Mouse (Mus musculus): Measurements from ENCODE around the gene Dnajc1.

Gene Dnajc1

DNA sequence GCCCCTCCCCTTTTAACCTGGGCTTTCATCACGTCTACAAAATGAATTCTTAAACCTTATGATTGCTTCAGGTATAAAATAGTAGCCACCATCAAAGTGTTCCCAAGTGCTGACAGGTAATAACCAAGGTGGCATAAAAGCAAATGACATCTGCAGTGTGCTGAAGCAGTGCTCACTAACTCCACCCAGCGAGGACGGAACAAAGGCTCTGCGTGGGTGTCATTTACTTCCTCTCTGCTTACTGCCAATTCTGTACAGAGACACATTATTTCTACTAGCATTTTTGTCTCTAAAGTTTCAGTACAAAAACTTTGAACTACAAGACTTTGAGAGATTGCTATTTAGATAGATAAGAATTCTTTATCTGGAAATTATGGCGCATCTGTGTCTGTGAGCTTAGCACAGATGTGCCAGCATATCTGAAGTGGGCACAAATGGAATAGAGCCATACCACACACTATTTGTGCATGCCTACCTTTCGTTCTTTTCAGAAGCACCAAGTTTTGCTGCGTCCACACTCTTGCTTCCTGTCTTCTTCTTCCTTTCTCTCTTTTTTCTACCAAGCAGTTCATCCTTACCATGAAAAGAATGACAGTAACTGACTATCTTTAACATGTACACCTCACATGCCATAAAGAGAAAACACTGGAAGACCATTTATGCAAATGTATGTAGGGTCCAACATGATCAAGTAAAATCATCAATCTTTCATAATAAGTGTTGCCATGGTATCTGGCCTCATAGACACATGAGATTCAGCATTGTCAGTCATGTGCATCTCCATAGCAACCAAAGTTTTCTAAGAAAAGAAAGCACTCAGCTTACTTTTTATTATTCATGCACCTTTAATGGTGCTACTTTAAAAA lies 85.0 kb downstream of the Dnajc1 start:
- no peak for DNase-seq (ENCODE audit: low spot score in 2 of 2)

DNA sequence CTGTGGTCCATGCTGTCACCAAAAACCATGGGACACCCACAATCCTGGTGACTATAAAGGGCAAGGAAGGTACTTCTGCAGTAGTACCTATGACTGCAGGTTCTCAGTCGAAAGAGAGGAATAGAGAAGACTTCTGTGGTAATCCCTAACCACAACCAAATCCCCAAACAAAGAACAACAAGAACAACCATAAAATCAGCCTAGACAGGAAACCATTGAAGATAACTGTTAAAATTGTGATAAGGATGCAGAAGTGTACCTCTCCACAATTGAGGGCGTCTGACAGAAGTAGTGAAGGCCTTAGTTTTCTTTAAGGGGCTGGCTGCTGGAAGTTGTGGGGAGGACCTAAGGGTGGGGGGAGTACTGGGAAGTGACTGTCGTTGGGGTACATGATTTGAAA lies 91.7 kb downstream of the Dnajc1 start:
- DNase-seq (ENCODE audit: low spot score in 2 of 2) = no peak

DNA sequence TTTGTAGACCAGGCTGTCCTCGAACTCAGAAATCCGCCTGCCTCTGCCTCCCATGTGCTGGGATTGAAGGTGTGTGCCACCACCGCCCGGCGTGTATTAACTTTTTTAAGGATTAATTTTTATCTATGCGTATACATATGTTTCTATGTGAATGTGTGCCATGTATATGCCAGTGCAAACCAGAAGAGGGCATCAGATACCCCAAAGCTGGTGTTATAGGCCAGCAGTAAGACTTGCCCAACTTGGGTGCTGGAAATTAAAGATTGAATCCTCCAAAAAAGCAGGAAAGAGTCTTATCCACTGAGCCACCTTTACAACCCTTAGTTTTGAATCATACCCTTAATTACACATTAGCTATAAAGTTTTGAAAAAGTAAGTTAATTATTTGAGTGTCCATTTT lies 107.5 kb downstream of the Dnajc1 start:
- no peak for DNase-seq (ENCODE audit: low spot score in 2 of 2)

DNA sequence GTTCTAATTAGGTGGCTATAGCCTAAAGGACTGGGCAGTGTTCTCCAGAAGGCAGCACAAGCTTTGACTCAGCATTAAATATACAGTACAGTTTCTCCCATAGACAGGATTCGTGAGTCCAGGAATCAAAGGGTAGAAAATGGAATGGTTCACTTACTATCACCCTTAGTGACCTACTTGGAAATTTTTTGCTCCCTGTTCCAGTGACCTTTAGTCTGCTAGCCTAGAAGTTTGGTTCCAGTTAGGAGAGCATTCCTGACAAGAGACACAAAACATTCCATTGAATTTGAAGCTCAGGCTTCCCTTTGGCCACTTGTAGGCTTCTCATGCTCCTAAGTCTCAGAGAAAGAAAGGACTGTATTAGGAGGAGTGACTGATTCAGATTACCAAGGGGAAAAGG lies 126.9 kb downstream of the Dnajc1 start:
- DNase-seq (ENCODE audit: low spot score in 2 of 2) = no peak

DNA sequence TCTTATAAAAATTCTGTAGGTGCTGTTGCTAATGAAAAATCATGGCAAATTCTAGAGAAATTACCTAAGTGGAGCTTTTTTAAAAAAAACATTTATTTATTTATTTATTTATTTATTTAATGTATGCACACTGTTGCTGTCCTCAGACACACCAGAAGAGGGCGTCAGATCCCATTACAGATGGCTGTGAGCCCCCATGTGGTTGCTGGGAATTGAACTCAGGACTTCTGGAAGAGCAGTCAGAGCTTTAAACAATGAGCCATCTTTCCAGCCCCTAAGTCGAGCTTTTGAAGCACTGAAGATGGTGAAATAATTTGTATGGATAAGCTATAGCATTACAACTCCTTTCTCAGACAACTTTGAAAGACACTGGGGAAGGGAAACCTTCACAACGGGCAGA lies 128.1 kb downstream of the Dnajc1 start:
- DNase-seq (ENCODE audit: low spot score in 2 of 2) = no peak

DNA sequence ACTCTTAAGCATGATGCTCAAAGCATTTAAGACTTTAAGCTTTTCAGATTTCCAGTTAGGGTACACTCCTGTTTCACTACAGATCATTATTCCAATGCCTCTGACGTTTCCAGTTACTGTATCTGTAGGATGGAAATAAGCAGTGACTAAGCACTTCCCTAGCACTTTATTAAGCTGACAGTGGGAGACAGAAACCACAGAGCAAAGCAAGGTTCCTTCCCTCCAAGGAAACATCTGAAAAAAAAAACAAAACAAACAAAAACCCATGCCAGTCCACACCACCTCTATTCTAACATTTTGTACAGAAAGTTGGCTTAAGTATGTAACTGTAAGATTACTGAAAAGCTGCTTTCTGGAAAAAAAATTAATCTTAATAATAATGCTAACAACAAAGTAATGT lies 130.3 kb downstream of the Dnajc1 start:
- no peak for DNase-seq (ENCODE audit: low spot score in 2 of 2)

DNA sequence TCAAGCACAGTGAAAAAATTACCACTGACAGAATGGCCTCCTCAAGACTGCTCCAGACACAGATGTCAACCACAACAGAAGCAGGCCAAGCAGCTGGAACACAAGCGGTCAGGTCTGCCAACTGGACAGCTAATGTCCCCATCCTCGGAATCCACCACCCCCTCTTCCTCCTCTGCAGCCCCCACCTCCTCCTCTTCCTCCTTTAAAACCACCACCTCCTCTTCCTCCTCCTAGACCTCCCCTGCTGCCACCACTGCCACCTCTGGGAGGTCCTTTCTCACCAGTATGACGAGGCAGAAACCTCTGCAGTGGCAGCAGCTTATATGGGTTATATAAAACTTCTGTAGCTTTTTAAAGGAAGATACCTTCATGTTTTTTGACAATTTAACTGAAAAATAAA lies 143.4 kb downstream of the Dnajc1 start:
- no peak for DNase-seq (ENCODE audit: low spot score in 2 of 2)

DNA sequence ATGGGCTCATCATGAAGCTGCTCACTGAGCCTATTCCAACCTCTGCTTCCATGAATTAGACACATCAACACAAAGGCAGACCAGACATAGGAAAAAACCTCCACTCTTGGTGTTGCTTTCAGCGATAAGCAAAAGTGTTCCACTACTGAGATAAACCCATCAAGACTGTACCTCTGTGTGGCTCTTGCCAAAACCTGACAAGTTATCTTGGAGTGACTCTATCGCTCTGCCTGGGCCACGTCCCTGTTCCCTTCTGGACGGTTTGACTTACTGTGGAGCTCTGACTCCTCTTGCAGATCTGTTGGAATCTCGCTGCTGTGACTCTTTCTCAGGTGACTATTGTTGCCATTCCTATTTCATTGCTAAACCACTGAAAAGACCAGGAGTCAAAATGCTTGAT lies 157.1 kb downstream of the Dnajc1 start:
- no peak for DNase-seq (ENCODE audit: low spot score in 2 of 2)

DNA sequence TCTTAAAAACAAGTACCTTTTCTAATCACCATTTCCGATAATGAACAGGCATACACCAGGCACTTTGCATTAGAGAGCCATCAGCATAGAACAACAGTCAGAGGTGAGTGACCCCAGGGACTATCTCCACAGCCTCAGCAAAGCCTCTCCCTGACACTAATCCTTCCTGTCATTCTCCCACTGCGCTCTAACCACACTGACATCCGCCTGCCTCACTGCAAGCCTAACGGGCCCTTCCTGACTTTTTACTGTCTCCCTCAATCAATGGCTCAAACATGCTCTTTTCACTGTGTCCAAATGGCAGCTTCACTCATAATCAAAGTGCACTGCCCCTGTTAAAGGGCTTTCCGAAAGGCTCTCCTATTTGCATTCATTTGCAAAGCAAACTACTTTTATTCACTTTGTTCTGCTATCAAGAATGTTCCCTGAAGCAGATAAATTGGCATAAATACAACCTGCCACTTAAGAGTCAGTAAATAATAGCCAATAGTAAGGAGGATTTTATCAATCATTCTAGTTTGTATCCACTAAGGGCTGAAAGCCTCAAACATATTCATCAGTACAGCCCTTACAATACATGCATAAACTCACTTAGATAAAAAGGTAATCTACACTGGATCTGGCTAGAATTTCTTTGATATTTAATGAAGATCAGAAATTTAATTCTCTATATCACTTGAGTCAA lies 159.6 kb downstream of the Dnajc1 start:
- no peak for DNase-seq (ENCODE audit: low spot score in 2 of 2)

DNA sequence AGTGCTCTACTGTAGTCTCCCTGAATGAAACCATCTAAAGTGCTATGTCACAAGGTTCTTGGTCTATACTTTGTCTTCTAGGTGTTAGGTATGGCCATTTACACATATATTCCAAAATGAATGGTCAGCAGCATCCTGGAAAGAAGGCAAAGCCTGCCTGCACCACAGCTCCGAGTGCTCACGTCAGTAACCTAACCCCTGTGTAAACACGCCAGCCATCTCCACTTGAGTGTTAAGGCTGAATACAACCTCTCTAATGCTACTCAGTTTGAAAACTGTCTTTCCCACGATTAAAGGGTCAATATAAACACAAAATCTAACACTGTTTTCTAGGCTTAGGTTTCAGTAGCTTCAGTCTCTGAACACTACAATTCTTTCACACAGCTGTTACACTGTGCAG lies 161.5 kb downstream of the Dnajc1 start:
- no peak for DNase-seq (ENCODE audit: low spot score in 2 of 2)

DNA sequence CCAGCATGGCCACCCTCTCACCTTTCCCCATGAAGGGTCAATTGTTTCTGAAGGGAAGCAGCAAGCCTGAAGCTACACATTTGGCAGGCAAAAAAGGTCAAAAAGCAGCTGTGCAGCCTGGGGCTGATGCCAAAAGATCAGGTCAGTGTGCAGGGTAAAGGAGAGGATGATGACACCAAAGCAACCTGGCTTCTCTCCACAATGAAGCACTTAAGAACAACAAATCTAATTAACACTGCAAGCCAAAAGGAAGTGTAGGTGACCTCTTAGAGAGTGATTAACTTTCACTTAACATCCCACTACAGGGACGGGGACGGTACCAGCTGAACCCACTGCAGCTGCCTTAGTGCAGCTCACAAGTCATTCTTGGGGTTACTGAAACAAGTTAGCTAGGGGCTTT lies 163.4 kb downstream of the Dnajc1 start:
- no peak for DNase-seq (ENCODE audit: low spot score in 2 of 2)

DNA sequence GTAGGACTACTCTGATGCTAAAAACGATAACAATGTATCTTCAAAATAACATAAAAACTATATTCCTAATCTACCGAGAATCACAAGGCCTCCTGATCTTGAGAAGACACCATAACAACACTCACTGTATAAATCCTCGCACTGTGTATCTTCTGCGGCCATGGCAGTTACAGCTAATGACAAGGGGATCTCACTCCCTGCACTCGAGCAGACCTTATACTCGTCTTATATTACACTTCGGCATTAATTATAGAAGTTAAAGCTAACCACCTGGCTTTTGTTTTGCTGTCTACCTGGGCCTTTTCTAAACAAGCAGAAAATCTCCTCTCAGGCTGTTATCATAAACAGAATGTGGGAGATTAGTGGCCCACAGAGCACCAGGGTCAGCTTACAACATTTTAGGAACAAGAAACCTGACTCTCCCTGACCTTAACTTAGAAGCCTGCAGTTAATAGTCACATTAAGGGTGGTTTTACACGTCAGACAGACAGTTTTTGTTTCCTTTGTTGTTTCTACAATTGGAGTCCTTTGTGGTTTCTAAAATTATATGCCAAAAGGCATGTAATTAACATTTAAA lies 164.1 kb downstream of the Dnajc1 start:
- DNase-seq (ENCODE audit: low spot score in 2 of 2) = no peak

DNA sequence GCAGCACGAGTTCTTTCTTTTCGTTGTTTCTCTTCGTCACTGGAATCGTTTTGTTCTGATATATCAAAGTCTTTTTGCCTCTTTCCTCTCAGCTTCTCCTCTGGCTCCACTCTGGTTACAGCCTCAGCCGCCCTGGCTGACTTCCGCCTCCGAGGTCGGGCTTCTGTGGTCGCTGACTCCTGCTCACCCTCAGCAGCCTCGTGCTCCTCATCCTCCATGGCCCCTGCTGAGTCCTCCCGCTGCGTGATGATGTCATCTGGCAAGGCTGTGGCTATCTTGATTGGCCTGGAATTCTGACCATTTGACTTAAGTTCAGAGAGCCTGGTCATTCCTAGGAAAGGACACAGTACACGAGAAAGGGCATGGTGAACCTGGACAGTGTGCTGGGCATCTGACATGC lies 173.1 kb downstream of the Dnajc1 start:
- DNase-seq (ENCODE audit: low spot score in 2 of 2) = no peak

DNA sequence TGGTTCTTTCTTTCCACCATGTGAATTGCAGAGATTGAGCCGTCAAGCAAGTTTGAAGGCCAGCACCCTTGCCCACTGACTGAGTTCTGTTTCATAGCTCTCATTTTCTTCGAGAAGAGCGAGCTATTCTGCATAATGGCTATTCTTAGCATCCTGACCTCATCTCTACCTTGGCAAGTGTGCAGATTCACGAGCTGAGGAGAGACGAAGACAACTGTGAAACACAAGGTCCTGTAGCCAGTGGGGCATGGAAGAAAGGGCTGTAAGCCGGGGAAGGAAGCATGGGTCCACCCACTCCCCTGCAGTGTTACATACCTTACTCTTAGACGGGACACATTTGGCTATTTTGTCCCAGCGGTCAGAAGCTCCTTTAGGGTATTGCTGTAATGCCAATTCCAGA lies 173.5 kb downstream of the Dnajc1 start:
- DNase-seq (ENCODE audit: low spot score in 2 of 2) = no peak

DNA sequence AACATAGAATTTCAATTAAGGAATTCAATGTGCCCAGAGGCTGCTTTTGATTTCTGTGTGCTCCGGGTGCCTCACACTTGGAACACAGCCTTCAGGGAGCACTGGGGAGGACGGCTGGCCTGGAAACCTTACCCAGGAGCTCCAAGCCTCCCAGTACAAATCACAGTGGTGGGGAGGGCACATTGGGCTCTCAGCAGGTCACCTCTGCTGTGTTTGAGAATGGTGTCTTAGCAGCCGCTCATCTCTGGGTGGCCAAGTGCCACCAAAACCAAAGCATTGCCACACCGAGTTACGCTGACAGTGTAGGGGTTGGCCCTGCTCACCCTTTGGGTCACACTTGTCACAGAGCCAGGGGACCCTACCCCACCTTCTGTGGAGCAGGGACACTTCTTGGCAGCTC lies 174.1 kb downstream of the Dnajc1 start:
- no peak for DNase-seq (ENCODE audit: low spot score in 2 of 2)

DNA sequence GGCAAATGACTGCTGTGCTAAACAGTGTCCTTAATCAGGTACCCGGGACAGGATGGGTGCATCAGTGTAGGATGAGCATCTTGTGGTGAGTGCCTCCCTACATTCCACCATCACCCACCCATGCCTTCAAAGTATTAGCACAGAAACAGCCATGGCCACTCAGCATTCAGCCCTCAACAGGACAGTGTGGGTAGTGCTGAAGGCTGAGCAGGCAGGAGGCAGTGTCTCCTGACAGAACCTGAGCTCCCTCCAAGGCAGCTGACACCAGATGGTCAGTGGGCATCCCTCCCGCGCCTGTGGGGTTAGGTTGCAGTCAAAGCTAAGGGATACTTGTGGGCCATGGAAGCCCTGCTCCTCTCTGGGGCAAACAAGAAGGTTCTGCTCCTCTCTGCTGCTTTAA lies 174.8 kb downstream of the Dnajc1 start:
- peak in 1 of 2 experiments; percentile 36 for DNase-seq (ENCODE audit: low spot score in 2 of 2)

DNA sequence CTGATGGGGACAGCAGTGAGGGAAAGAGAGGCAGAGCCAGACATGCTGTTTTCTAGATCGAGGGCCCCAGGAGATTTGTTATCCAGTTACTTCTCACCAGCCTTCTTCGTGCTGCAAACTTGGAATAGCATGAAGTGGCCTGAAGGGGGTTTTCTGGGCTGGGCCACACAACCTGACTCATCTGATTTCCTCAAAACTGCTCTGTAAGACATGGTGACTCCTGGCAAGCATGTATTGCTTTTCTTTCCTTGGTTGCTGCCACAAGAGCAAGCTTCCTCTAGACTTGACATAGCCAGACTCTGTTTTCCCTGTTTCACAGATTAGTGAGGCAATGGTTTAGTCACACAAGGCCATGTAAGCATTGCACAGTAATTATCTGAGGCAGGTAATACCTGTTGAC lies 178.6 kb downstream of the Dnajc1 start:
- DNase-seq (ENCODE audit: low spot score in 2 of 2) = no peak

DNA sequence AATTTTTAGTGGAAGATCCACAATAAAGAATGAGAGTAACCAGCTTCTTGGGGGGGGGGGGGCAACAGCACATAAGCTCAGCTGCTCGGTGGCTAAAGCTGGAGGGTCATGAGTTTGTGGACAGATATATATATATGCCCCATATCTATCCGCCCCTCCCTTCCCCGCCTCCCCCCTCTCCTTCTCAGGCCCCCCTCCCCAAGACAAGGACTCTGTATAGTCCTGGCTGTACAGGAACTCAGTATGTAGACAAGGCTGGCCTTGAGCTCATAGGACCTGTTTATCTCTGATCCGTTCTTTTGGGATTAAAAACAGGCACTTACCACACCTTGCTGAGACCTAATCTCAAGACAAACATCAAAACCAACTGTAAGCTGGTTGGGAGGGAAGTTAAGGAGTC lies 182.7 kb downstream of the Dnajc1 start:
- DNase-seq (ENCODE audit: low spot score in 2 of 2) = no peak

DNA sequence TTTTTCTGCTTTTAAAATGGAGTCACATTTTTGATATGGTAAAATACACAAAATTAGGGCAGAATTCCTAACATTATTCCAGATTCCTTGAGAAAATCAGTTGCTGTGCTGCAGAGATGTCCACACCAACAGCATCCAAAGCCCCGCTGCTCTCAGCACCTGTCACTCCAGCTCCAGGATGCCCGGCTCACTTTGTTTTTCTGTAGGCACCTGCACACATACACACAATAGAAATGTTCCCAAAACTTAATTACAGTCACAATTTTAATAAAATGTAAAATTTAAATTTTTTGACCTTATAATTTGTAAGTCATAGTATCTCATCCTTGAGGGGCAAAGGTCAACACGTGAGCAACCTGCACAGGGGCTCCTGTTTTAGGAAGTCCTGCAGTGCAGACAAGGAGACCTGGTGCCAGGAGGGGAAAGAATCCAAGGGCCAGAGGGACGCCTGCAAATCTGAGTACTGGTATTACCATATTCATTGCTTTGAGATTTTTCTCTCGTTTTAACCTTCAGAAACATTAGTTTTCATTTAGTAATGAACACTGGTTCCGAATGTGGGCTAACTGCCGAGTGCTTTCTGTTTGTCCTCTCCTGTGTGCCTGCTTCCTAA lies 183.3 kb downstream of the Dnajc1 start:
- no peak for DNase-seq (ENCODE audit: low spot score in 2 of 2)

DNA sequence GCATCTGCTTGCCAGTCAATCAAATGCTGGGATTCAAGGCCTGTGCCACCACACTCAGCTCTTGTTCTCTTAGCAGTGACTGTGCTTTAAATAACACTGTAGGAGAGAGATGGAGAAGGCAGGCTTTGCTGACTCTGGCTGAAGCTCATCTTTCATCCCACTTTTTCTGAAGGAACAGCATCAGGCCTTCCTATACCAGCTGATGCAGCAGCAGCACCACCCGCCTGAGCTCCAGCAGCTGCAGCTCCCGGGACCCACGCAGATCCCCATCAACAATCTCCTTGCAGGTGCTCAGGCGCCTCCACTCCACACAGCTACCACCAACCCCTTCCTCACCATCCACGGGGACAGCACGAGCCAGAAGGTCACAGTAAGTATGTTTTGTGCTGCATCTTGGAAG lies 184.1 kb downstream of the Dnajc1 start:
- peak; percentile 68 for DNase-seq (ENCODE audit: low spot score in 2 of 2)

DNA sequence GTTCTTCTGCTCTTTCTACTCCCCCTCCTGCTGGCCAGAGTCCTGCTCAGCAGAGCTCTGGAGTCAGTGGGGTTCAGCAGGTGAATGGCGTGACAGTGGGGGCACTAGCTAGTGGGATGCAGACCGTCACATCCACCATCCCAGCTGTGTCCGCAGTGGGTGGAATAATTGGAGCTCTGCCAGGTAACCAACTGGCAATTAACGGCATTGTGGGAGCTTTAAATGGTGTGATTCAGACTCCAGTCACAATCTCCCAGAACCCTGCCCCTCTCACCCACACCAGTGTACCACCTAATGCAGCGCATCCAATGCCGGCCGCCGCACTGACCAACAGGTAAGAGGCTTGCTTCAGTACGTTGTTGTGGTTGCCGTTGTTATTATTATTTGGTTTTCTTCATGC lies 185.8 kb downstream of the Dnajc1 start:
- peak; percentile 48 to 67 for DNase-seq (ENCODE audit: low spot score in 2 of 2)

DNA sequence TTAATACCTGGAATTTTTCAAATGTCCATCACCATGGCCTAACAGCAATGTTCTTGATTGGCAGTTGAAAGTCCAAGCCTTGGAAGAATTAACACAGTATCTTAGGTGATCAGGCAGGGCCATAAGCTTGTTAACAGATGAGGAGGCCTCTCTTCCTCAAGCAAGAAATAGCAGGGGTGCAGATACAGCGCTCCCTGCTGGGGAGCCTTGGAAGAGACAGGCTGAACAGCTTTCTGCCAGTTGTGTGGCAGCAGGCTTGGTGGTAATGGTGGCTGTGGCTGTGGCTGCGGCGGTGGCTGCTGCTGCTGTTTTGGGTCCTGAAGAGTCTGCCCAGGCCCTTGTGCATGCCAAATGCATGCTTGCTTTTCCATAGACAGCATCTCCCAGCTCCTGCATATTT lies 187.5 kb downstream of the Dnajc1 start:
- DNase-seq (ENCODE audit: low spot score in 2 of 2) = peak in 1 of 2 experiments; percentile 38

DNA sequence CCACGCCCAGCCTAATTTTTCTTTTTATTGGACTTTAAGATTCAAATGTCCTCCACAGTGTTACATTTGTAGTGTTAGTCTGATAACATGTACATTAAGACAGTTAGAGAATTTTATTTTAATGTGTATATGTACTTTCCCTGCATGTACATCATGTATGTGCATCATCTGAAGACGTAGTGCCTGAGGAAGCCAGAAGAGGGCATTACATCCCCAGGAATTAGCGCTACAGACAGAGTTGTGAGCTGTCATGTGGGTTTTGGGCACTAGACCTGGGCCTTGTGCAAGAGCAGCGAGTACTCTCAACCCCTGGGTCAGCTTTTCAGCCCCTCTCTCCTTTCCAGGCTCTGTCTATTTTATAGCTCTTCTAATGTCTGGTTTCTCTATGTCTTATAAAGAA lies 189.7 kb downstream of the Dnajc1 start:
- DNase-seq (ENCODE audit: low spot score in 2 of 2) = no peak

Data from right cerebral cortex, adult 2 months (tissue).